In genomic region chr10:84987666-84988065, GRCm38 (mm10) we compare ENCODE assay signal across 24 mouse cellular contexts.
DNase-seq lines count a peak whose midpoint lies in the region; ATAC-seq and TF ChIP-seq lines count a peak whose summit lies in the region.
"Had no signal": no experiment of that assay in that cellular context is flagged by ENCODE, and none has a peak within 500 bp of the region (broad histone marks: within the 10 kb centered on the region; RNA-seq: fewer than 3 reads in every experiment).

No protein-coding gene starts in this region.

- no peak overlapping the region for H3K27ac ChIP-seq in hindbrain, postnatal 0 days
- H3K27ac ChIP-seq in hindbrain, embryonic 11.5 days (ENCODE audit: low read depth, low read length) = no peak overlapping the region
- H3K27ac ChIP-seq in lung, postnatal 0 days (ENCODE audit: low read length) = no peak overlapping the region
- no peak overlapping the region for H3K27ac ChIP-seq in midbrain, postnatal 0 days (ENCODE audit: low read depth, low read length)
- H3K27ac ChIP-seq: embryonic facial prominence, embryonic 13.5 days; forebrain, embryonic 15.5 days; limb, embryonic 12.5 days; liver, embryonic 15.5 days; neural tube, embryonic 12.5 days had no signal

- H3K4me3 ChIP-seq in hindbrain, postnatal 0 days (ENCODE audit: low read length) = no peak overlapping the region
- no peak overlapping the region for H3K4me3 ChIP-seq in hindbrain, embryonic 11.5 days (ENCODE audit: low read depth, low read length)
- H3K4me3 ChIP-seq in lung, postnatal 0 days (ENCODE audit: low read depth, low read length) = no peak overlapping the region
- H3K4me3 ChIP-seq in midbrain, postnatal 0 days (ENCODE audit: low read depth, low read length) = no peak overlapping the region
- H3K4me3 ChIP-seq: embryonic facial prominence, embryonic 13.5 days; forebrain, embryonic 15.5 days; limb, embryonic 12.5 days; liver, embryonic 15.5 days; neural tube, embryonic 12.5 days had no signal

- TF ChIP-seq CTCF in hindbrain, postnatal 0 days (IDR thresholded peaks at IDR 0.05; ENCODE audit: low read depth) = peak; percentile 30; the same call in 1 of the 2 replicates
- TF ChIP-seq CTCF in lung, postnatal 0 days (IDR thresholded peaks at IDR 0.05) = peak; percentile 24
- TF ChIP-seq CTCF in midbrain, postnatal 0 days (IDR thresholded peaks at IDR 0.05) = peak; percentile 58

- H3K9ac ChIP-seq in hindbrain, postnatal 0 days (replicated peaks; ENCODE audit: low read length) = no peak overlapping the region
- H3K9ac ChIP-seq in hindbrain, embryonic 11.5 days (ENCODE audit: low read depth, low read length) = no peak overlapping the region
- H3K9ac ChIP-seq in lung, postnatal 0 days (replicated peaks; ENCODE audit: low read depth) = no peak overlapping the region
- H3K9ac ChIP-seq in midbrain, postnatal 0 days (replicated peaks; ENCODE audit: low read length, poor library complexity, severe bottlenecking) = no peak overlapping the region
- H3K9ac ChIP-seq: embryonic facial prominence, embryonic 13.5 days; forebrain, embryonic 15.5 days; limb, embryonic 12.5 days; liver, embryonic 15.5 days; neural tube, embryonic 12.5 days had no signal

- peaks cover 8% of the 10 kb centered on the region for H3K36me3 ChIP-seq in hindbrain, postnatal 0 days (ENCODE audit: insufficient read depth, low read length)
- H3K36me3 ChIP-seq in hindbrain, embryonic 11.5 days (ENCODE audit: control insufficient read depth, insufficient read depth, low read length) = no peaks in the 10 kb centered on the region
- H3K36me3 ChIP-seq in lung, postnatal 0 days (ENCODE audit: insufficient read depth, low read length) = no peaks in the 10 kb centered on the region
- peaks cover 23% of the 10 kb centered on the region for H3K36me3 ChIP-seq in midbrain, postnatal 0 days (ENCODE audit: insufficient read depth, low read length)

- 64% methylated on average over 4 of the region's 4 CpGs for WGBS in hindbrain, postnatal 0 days
- 76% methylated on average over 4 of the region's 4 CpGs for WGBS in hindbrain, embryonic 11.5 days
- WGBS in lung, postnatal 0 days = 80% methylated on average over 4 of the region's 4 CpGs
- 71% methylated on average over 4 of the region's 4 CpGs for WGBS in midbrain, postnatal 0 days

- no peaks in the 10 kb centered on the region for H3K9me3 ChIP-seq in hindbrain, postnatal 0 days (ENCODE audit: low read length)
- no peaks in the 10 kb centered on the region for H3K9me3 ChIP-seq in hindbrain, embryonic 11.5 days (ENCODE audit: control insufficient read depth, low read length)
- H3K9me3 ChIP-seq in lung, postnatal 0 days (ENCODE audit: low read length) = no peaks in the 10 kb centered on the region
- H3K9me3 ChIP-seq in midbrain, postnatal 0 days (ENCODE audit: low read length) = no peaks in the 10 kb centered on the region
- H3K9me3 ChIP-seq: embryonic facial prominence, embryonic 13.5 days; forebrain, embryonic 15.5 days; limb, embryonic 12.5 days; liver, embryonic 15.5 days; neural tube, embryonic 12.5 days had no signal

- no peak overlapping the region for H3K4me2 ChIP-seq in hindbrain, postnatal 0 days (ENCODE audit: low read depth, low read length)
- no peak overlapping the region for H3K4me2 ChIP-seq in hindbrain, embryonic 11.5 days (replicated peaks; ENCODE audit: low read depth, low read length)
- no peak overlapping the region for H3K4me2 ChIP-seq in lung, postnatal 0 days (replicated peaks; ENCODE audit: low read depth, low read length)
- no peak overlapping the region for H3K4me2 ChIP-seq in midbrain, postnatal 0 days (ENCODE audit: low read depth, low read length, poor library complexity, severe bottlenecking)
- H3K4me2 ChIP-seq: embryonic facial prominence, embryonic 13.5 days; forebrain, embryonic 15.5 days; limb, embryonic 12.5 days; liver, embryonic 15.5 days; neural tube, embryonic 12.5 days had no signal

- no peak for DNase-seq in hindbrain, postnatal 0 days (ENCODE audit: low spot score)
- DNase-seq in hindbrain, embryonic 11.5 days (ENCODE audit: low spot score) = no peak
- no peak for DNase-seq in lung, postnatal 0 days (ENCODE audit: low spot score)
- DNase-seq in lung, postnatal 4 days = no peak
- DNase-seq in ES-CJ7 (ENCODE audit: low read depth, low spot score) = peak; percentile 46
- no peak for DNase-seq in midbrain, postnatal 0 days (ENCODE audit: low spot score)
- DNase-seq in right cerebral cortex, postnatal 14 days = no peak
- DNase-seq: adrenal gland, postnatal 25 days; B cell, adult 2 months; cerebellum, adult 11 months; cerebellum, postnatal 10 days; heart, postnatal 36 days; kidney, adult 18-20 months; kidney, postnatal 10 days; layer of hippocampus, adult 9-11 months; lung, postnatal 10 days; thymus, adult 18-20 months had no signal

- no peak for ATAC-seq in hindbrain, postnatal 0 days
- ATAC-seq in hindbrain, embryonic 11.5 days (ENCODE audit: low FRiP score) = no peak
- ATAC-seq in lung, postnatal 0 days = no peak
- no peak for ATAC-seq in midbrain, postnatal 0 days (ENCODE audit: low FRiP score)
- ATAC-seq: forebrain, embryonic 15.5 days; hindbrain, embryonic 16.5 days; Patski had no signal

- H3K4me1 ChIP-seq in hindbrain, postnatal 0 days (ENCODE audit: insufficient read depth, low read length) = no peaks in the 10 kb centered on the region
- no peaks in the 10 kb centered on the region for H3K4me1 ChIP-seq in hindbrain, embryonic 11.5 days (replicated peaks; ENCODE audit: control insufficient read depth, insufficient read depth, low read length)
- H3K4me1 ChIP-seq in lung, postnatal 0 days (ENCODE audit: insufficient read depth, low read depth, low read length) = no peaks in the 10 kb centered on the region
- no peaks in the 10 kb centered on the region for H3K4me1 ChIP-seq in midbrain, postnatal 0 days (ENCODE audit: insufficient read depth, low read length)
- H3K4me1 ChIP-seq: embryonic facial prominence, embryonic 13.5 days; forebrain, embryonic 15.5 days; liver, embryonic 15.5 days had no signal

- no peak for TF ChIP-seq EP300 in lung, postnatal 0 days (IDR thresholded peaks at IDR 0.05)

- no peaks in the 10 kb centered on the region for H3K27me3 ChIP-seq in hindbrain, postnatal 0 days (ENCODE audit: insufficient read depth, low read length)
- H3K27me3 ChIP-seq in hindbrain, embryonic 11.5 days (ENCODE audit: control insufficient read depth, insufficient read depth, low read length) = no peaks in the 10 kb centered on the region
- H3K27me3 ChIP-seq in lung, postnatal 0 days (replicated peaks; ENCODE audit: insufficient read depth, low read length) = no peaks in the 10 kb centered on the region
- H3K27me3 ChIP-seq in midbrain, postnatal 0 days (ENCODE audit: insufficient read depth, low read length) = no peaks in the 10 kb centered on the region
- H3K27me3 ChIP-seq: embryonic facial prominence, embryonic 13.5 days; forebrain, embryonic 15.5 days; limb, embryonic 12.5 days; liver, embryonic 15.5 days; neural tube, embryonic 12.5 days; Patski had no signal
